Mouse (Mus musculus) gastrocnemius, postnatal 4 days (tissue): ENCODE data around the gene Ctbp2. TPM values are rescaled to one million over a fixed set of nuclear protein-coding genes. Genes with fewer than 3 reads are reported as not detected.

ENCODE experiments used
- DNase-seq, 2 experiments: peaks; one replicate each; pipeline ENCODE4 v3.0.0; 2021 to 2022; ENCODE audit warnings: low spot score in 2 of 2, mixed read lengths in 2 of 2
- total RNA-seq, 2 experiments: library from RNA; stranded (reverse); gene quantifications; 2 replicates each; pipeline ENCODE4 v1.2.3; 2021

The Ctbp2 gene
- total RNA-seq, 2 experiments from 2014 or later, result 46.8 to 57.3 TPM

- no peak for DNase-seq
These were observed 34.4 kb downstream of the Ctbp2 start for GRCm38 (mm10) chr7:133089621-133090260.

GRCm38 (mm10) chr7:133088830-133089261, 35.3 kb downstream of the Ctbp2 start:
- peak; percentile 49 to 65 for DNase-seq

DNA sequence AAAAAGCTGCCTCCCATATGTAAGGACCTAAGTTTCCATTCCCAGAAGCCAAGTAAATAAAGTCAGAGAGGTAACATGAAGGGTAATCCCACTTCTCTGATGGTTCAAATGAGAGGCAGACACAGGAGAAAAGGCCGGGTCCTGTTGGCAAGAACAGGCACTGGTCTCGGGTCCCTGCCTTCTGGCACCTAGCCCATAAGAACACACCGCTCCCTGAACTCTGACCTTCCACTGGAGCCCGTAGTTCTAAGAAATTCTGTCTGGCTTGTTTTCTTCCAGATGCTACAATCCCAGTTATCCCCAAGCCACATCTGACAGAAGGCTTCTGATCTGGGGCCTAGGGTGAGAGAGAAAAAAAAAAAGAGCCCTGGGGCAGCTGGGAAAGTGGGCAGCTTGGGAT, 35.7 kb downstream of the Ctbp2 start:
- DNase-seq, result no peak

- DNase-seq, result no peak
These were observed 38.7 kb downstream of the Ctbp2 start for GRCm38 (mm10) chr7:133085408-133085807.

DNA sequence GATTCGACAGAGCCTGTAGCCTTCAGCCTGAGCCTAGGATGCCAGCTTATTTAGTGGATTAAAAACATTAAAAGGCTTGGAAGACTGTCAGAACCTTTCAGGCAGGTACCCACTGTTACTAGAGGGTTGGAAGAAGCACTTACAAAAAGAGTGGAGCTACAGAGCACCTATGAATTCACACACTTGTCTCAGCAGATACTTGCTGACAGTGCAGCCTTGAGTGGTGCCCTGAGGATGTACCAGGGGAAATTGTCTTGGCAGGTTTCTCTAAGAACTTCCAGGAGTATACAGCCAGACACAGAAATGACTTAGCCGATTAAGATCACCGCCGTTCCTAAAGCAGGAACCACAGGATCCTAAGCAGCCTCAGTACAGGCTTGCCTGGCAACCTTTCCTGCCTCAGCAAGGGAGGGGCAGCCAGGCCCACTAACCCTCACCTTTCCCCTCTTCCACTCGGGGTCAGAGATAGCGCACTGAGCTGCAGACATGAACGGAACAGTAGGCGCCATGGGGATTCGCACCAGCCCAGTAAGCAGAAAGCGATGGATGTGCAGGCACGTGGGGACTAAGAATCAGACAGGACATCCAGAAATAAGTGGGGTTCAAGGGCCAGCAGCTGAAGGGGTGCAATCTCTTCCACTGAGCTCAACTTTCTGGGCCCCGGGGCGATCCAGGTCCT, 40.1 kb downstream of the Ctbp2 start:
- no peak for DNase-seq

DNA sequence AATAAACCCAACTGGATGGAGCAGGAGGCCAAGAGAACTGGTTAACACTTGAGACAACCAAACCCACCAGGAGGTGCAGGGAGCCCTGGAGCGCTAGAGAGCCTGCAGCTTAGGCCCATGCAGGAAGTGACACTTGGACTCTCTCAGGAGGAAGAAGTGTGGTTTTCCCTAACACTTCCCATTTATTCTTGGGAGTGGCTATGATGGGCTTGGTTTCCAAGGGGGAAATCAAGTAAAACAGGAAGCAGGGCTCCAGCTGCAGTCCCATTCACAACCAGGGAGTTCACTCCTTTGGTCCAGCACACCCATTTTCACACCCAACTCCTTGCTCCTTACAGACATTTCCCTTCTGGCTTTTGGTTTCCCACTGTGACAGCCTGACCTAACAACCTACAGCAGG, 45.2 kb downstream of the Ctbp2 start:
- DNase-seq, result no peak

GRCm38 (mm10) chr7:133074462-133075133, 49.6 kb downstream of the Ctbp2 start:
- no peak for DNase-seq

DNA sequence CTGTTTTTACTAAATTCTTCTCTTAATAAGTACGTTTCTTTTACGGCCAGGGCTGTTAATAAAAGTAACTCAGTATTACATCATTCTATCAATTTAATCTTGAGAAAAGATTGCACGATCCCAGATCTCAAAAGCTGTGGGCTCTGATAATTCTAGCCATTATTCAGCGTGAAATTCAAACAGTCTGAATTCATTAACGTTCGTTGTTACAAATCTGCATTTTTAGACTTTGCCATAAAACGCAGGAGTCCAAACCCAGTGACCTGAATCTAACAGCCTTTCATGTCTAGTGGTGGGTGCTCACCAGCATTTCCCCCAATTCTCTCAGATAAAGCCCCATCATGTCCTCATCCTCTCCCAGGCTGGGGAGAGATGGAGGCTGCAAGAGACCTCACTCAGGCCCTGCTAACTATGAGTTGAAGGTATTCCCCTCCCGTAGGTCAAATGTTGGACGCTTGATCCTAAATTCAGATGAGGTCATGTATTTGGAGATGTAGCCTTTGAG, 51.0 kb downstream of the Ctbp2 start:
- no peak for DNase-seq

GRCm38 (mm10) chr7:133072535-133072934, 51.6 kb downstream of the Ctbp2 start:
- no peak for DNase-seq

DNA sequence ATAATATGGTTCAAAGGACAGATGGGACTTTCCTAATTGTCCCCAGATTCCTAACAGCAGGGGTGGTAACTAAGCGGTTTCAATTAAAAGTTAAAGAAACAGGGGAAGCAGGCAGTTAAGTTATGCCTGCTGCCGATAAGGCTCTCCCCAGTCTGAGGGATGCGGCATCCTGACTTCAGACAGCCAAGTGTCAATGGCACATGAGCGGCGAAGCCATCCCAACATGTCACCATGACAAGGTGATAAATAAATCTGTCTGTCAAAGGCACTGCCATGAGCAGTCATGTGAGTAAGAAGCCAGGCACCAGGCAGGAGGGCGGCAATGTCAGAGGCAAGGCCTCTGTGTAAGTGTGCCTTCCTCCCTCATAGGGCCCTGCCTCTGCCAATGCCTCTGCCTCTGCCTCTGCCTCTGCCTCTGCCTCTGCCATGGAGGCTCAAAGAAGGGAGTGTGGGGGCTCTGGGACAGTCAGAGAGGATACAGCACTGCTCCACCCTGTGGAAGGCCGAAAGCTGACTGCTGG, 56.8 kb downstream of the Ctbp2 start:
- DNase-seq, result no peak

- peak in 1 of 2 experiments; percentile 30 for DNase-seq
These were observed 57.4 kb downstream of the Ctbp2 start for GRCm38 (mm10) chr7:133066776-133067175.

DNA sequence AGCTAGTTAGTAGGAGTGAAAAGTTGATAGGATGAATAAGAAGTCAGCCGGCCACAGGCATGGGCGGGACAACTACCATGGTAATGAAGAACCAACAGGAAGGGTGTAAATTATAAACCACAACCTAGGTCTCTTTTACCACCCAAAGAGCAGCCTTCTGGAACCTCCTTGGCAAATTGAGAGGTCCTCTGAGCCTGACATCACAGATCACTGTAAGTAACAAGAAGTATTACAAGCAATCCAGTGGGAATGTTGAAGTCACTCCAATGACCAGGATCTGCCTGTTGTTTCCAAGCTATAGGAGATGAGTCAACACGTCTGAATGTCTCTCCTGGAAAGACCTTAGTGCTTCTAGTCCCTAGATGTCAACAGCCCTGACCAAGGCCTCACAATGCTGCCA, 62.1 kb downstream of the Ctbp2 start:
- no peak for DNase-seq

- no peak for DNase-seq
These were observed 64.0 kb downstream of the Ctbp2 start for GRCm38 (mm10) chr7:133060170-133060569.

GRCm38 (mm10) chr7:133059517-133060104, 64.5 kb downstream of the Ctbp2 start:
- no peak for DNase-seq

DNA sequence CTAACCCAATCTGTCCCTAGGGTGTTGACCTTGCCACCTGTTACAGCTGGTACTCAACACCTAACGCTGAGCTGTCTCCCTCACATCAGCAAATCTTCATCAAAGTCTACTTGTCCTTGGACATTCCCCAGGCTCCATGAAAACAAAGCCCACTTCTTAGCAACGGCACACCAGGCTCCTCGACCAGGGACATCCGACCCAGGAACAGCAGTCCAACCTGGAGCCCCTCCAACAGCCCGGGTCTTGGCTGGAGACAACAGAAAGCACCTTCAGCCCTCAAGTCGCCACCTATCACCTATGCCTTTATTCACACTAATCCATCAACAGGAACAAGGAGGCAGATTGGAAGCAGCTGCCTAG, 65.0 kb downstream of the Ctbp2 start:
- DNase-seq, result peak in 1 of 2 experiments; percentile 37

DNA sequence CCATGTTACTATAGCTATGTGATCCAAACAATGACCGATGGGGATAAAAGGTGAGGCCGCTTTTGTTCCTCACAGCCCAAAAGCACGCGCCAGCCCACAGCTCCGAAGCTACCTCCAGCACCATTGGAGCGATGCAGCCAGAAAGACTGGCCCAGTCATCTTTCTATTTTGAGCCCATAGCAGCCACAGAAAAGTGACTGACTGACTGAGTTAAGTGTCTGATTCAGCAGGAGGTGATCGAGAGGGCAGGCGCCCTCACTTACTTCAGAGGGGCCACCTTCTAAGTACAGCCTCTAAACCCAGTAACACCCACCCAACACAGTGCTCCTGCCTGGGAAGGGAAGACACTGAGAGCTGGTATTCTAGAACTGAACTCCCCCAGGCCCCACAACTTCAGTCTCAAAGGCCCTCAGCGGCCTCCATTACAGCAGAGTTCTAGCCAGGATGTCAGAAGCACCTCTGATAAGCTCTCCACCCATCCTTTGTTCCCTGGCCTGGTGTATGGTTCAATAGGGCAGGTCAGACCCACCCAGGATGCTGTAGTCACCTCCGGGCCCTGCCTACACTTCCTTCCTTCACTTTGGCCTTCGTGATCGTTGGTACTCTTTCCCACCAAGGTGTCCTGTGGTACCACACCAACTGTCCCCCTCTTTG, 65.5 kb downstream of the Ctbp2 start:
- DNase-seq, result no peak

DNA sequence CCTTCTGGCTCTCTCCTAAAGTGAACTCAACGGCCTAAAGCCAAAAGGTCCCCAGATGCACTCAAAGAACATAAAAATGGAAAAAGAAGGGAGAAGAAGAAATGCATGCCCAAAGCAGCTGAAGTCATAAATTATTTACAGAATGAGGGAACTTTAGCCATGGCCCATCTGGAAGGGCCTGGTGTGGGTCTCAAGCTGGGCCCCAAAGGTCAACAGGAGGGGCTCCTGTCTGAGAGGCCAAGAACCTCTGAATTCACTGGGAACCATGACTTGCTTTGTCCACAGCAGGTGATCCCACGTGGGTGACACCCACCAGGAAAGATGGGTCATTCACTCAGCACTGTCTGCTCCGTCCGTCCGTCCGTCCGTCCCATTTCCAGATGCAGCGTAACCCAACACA, 67.2 kb downstream of the Ctbp2 start:
- DNase-seq, result no peak

GRCm38 (mm10) chr7:133054486-133054885, 69.7 kb downstream of the Ctbp2 start:
- DNase-seq, result no peak

DNA sequence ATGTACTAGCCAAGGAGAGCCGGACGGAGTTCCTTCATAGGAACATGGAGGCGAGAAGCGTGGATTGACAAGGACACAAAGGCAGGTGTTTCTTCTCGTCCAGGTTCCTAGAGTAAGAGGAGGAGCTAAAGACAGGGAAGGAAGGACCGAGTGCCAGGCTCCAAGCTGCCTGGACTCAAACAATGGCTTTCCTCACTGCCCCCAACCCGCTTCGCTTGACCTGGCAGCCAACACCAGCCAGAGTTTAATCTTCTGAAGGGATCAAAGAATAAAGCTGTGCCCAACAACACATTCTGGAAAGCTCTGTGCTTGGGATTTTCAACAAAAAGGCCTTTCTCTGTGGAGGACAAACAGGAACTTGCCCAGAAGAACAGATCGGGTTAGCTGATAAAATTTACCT, 70.4 kb downstream of the Ctbp2 start:
- no peak for DNase-seq

- DNase-seq, result peak in 1 of 2 experiments; percentile 39
These were observed 71.3 kb downstream of the Ctbp2 start for GRCm38 (mm10) chr7:133052819-133053218.

GRCm38 (mm10) chr7:133050681-133051080, 73.5 kb downstream of the Ctbp2 start:
- DNase-seq, result no peak
